Mouse (Mus musculus) gastrocnemius, postnatal 4 days (tissue): ENCODE measurements around the gene Slc17a7. TPM values are rescaled to one million over a fixed set of nuclear protein-coding genes. Genes with fewer than 3 reads are reported as not detected.
"Not testable (repeated sequence)": the region's sequence is repeated elsewhere in the genome, so short reads cannot be mapped to it uniquely, and the experiment has no call there.

ENCODE experiments used
- DNase-seq, 2 experiments: peaks; one replicate each; pipeline ENCODE4 v3.0.0; 2021 to 2022; ENCODE audit warnings: low spot score in 2 of 2, mixed read lengths in 2 of 2
- total RNA-seq, 2 experiments: library from RNA; stranded (reverse); gene quantifications; 2 replicates each; pipeline ENCODE4 v1.2.3; 2021

The Slc17a7 gene
- total RNA-seq, 2 experiments from 2014 or later: 2.6 to 3.0 TPM

DNA sequence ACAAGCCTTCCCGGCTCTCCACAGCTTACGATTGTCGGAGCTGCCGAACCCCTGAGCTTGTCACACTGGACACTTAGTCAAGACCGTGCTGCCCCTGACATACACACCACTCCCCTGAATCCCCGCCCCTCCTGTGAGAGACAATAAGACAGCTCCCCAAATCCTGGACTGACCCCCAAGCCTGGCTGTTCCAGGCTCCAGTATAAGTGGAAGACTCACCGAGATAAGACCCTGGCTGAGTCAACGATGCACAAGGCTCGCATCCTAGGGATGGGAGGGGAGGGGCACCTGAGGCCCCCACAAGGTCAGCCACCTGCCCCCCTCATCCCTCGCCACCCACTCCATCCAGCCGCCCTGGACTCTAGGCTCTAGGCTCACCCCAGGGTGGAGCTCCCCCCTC is 31.9 kb upstream of the Slc17a7 start:
- no peak for DNase-seq

DNA sequence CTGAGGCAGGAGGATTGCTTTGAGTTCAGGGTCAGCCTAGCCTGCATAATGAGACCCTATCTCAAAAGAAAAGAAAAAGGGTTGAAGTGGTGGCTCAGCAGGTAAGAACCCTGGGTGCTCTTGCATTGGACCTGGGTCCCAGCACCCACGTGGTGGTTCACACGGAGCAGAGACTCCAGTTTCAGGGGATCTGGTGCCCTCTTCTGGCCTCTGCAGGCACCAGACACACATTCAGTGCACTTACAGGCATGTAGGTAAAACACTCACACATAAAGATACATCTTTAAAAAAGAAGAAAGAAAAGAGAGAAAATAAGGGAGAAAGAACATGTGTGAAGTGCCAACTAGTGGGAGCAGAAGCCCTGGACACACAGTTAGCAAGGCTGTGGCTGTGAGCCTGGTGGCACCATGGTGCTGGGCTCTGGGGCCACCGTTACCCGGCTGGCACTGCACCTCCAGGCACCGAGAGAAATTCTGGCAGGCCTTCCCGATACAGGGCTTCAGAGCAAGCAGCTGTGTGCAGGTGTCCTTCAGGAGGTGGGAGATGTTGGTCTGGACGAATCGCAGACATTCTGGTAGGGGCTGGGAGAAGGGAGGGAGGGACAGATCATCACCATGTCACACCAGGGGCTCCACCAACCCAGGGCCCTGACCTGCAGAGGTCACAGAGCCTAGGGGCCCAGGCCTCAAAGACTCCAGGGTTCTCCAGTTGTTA is 30.1 kb upstream of the Slc17a7 start:
- no peak for DNase-seq

DNA sequence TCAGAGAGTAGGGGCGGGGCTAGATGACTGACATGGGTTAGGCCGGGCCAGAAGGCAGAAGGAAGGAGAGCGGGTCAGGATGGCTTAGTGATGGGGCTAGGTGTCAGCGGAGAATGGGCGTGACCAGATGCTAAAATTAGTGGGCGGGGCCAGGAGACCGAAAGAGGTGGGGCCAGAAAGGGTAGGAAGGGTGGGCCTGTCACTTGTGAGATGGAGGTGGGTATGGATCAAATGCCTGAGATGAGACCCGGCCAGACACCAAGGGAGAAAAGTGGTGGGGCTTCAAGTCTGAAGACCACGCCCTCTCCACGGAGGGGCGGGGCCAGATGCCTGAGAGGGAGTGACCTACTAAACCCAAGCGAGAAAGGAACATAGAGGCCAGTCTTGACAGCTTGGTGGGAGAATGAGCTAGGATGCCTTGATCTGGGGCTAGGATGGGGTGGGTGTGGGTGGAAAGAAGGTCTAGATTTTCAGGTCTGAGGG is 29.2 kb upstream of the Slc17a7 start:
- no peak for DNase-seq

DNA sequence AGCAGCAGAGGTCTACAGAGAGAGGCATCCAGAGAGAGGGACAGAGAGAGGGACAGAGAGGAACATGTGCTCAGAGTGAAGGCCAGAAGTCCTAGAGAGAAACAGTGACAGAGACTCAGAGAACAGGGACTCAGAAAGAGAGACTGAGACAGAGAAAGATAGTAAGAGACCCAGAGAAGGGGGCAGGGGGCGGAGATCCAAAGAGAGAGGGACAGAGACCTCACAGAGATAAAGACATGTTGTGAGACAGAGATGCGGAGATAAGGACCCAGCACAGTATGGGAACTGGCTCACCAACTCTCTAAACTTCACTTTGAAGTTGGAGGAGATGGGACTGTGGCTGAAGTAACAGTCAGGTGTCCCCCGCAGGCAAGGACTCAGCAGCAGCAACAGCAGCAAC is 28.4 kb upstream of the Slc17a7 start:
- no peak for DNase-seq

DNA sequence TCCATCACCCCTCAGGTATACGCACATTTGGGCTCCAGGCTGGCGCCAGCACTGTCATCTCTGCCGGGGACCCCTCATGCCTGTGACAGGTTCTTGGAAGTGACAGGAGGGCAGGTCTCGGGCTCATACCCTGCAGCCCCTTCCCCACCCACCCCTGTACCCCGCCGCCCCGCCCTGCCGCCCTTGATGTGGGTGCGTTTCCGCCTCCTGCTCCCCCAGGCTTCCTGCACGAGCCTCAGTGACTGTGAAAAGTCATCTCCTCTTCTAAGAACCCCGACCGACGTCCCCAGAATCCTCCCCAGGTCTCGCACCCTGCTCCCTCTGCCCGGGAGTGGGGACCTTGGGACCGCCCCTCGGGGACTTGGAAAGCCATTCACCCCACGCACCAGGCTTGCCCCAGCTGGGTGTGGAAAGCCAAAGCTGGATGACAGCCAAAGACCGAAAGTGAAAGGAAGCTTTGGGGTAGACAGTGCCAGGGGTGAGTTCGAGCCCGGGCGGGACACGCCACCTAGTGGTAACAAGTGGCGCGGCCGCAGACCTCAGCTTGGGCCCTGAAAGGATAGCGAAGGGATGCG is 27.7 kb upstream of the Slc17a7 start, which contains the start of the genes Gm45713 and Flt3l:
Gm45713 (minus strand) TSS at position 239 of the 575 bp plus-strand sequence.
Flt3l (minus strand) TSS at position 440 of the 575 bp plus-strand sequence.
- peak; percentile 88 to 92 for DNase-seq

DNA sequence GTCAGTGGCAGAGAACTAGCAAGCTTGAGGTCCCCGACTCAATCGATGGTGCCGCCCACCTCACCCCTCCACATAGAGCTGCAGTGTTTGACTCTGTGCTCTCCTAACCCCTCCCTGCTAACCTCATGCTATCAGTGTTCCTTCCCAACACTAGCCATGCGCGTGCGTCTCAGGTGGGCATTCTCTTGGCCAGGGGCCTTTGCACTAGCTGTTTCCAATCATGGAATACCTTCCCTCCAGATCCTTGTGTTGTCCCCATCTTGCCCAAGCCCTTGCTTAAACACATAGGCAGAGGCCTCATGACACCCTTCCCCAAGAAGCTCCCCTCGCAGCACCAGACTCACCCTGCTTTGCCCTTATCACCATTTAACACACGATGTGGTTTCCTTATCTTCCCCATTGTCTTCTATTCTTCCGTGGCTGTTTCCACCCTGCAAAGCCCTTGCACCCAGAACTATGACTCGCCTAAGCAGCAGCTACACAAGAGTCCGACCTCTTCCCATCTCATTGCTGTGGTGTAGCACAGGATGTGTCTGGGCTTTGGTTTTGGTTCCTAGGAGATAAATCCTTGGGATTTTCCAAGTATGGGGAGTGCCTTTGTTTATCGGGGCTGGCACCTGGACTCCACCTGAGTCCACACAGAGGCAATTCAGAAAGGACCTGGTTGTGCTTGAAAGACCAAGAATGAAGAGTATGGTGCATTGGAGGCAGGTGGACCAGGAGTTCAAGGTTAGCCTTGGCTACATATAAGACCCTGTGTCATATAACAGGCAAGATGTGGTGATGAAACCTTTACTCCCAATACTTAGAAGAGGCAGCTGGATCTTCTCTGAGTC is 26.4 kb upstream of the Slc17a7 start:
- no peak for DNase-seq

DNA sequence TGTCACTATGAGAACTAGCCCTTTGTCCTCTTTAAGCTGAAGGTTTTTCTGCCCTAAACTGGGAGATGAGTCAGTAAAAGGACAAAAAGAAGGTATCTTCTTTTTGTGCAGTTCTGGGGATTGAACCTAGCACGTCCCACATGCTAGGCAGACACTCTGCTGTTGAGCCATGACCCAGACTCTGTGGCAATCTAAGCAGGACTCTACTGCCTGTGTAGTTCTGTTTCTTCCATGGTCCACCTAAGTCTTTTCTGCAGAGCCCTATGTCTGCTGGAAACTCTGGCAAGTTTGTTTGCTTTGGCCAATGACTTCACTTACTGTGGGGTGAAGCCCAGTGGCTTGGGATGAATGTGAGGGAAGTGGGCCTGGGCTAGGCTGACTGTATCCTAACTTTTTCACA is 25.3 kb upstream of the Slc17a7 start:
- DNase-seq: no peak

DNA sequence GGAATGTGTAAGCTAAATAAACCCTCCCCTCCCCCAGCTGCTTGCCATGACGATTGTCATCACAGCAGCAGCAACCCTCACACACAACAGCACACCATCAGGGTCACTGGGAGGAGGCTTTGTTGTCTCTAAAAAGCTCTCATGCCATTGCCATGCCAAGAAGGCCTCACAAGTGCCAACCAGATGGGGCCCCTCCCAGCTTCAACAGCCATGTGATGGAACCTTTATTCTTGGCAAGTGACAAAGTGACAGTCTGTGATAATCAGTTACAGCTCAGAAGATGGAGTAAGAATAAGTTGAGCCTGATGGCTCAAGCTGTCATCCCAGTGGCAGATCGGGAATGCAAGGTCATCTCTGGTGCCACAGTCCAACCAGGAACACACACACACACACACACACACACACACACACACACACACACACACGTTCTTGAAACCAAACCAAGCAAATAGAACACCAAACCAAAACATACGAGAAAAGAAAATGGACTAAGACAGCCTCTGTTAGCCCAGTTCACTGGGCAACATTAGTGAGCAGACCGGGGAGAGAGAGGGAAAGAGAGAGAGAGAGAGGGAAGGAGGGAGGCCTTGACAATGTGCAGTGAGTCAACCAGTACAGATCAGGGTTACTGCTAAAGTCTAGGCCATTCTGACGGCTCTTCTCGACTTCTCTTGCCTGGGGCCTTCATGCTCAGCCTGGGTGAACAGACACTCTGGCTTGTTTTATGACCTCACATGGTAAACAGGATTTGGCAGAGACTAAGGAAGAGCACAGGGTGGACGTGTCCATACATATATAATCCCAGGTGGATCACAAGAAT is 23.6 kb upstream of the Slc17a7 start:
- DNase-seq: no peak

DNA sequence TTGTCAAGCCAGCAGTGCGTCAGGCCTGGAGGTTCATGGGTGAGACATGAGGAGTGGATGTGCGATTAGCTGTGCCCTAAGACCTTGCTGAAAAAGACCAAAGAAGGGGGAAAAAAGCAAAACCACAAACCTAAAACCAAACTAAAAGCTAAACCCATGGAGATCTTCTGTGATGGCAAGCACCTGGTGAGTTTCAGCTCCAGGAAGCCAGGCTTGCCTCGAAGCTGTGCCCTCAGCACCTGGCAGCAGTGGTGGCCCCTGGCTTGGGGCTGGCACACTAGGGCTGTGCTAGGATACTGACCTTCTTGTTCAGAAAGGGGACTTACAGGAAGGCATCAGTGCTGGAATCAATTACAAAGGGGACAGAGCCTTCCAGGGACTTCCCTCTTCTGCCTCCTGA is 22.4 kb upstream of the Slc17a7 start:
- no peak for DNase-seq

DNA sequence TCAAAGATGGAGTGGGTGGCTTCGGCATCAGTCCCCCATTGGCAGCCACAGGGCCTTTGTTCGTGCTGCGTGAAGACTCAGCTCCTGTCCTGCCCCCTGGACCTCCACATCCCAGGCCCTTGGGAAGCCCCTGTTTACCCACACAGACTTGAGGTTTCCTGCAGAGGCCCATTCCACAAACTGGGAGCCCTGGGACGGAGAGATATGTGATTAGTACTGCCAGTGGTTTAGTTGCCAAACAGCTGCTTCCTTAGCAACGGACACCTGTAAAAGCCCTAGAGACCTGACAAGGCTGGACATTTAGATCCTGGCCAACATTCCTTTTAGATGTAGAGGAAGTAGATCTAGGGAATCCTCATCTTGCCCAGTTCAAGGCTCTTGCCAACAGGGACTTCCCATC is 21.8 kb upstream of the Slc17a7 start:
- no peak for DNase-seq

DNA sequence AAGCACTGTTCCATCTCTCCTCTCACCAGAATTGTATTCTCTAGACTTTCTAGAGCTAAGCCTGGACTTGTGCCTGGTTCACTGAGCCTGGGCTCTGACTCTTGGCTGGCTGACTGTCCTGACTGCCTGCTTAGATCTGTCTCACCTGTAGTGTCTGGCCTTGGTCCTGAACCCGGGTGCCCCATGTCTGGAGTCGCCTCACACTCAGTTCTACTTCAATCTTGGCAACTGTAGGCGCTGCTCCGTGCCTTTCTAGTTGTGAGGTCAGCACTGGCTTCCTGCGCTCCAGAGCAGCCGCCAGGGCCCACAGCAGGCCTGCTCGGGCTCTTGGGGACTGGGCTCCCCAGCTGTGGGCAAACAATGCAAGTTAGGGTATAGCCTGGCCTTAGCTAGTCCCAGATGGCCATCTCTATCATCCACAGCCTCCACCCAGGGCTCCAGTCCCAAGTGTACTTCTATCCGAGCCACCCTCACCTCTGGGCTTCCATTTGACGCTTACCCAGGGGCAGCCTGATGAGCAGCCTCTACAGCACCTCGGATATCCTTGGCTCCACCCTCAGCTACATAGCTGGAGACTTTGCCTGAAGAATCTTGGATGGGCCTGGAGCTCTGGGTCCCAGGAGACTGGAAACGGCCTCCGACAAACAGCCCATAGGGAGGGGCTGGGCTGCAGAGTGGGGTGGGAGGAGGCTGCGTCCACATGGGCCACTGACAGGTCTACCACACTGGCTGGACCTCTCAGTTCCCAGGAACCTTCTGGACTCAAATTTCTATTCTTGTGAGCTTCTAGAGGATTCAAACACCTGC is 19.2 kb upstream of the Slc17a7 start:
- no peak for DNase-seq

DNA sequence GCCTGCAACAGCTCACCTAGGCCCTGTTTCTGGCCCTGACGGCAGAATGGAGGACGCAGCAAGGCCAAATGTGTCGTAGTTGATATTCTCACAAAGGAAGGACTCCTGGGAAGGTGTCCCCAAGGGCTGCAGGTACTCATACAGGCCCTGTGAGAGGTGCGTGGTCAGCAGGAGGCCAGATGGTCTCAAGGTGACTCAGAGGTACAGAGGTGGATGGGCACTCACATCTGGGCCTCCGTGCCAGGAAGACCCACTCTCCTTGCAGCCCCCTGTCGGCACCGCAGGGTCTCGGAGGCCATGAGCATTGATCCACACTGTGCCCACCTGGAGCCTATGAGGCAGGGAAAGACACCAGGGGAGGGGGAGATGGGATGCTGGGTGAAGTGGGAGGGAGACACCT is 18.3 kb upstream of the Slc17a7 start:
- DNase-seq: no peak

DNA sequence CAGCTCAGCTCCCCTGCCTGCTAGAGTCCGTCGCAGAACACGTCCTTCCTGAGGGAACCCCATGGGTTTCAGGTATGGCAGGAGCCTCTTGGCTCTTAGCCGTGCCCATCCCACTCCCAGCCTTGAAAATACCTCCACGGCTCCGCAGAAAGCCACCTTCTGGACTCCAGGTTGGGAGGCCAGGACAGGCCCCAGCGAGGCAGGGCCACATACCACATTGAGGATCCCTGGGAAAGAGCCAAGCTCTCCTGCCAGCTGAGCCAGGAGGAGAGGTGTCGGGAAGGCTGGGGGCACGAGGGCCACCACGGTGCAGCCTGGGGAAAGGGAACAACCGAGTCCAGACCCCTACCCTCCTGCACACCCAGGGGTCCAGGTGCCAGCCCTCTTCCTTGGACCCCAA is 16.5 kb upstream of the Slc17a7 start:
- no peak for DNase-seq

DNA sequence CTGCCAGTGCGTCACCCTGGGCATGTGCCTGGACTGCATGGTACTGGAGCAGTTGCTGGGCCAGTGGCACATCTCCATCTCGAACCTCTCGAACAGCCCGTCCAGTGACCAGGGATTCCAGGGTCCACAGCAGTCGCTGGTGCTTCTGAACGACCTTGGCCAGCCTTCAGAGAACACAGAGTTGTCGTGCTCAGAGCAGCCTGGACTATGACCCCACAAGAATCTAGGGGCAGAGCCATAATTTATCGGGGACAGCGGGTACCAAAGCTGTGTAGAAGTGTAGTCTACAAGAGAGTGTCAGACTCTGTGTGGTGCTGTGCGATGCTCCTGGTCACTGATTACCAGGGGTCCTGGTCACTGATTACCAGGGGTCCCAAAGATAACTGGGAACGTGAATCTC is 15.8 kb upstream of the Slc17a7 start:
- DNase-seq: no peak

DNA sequence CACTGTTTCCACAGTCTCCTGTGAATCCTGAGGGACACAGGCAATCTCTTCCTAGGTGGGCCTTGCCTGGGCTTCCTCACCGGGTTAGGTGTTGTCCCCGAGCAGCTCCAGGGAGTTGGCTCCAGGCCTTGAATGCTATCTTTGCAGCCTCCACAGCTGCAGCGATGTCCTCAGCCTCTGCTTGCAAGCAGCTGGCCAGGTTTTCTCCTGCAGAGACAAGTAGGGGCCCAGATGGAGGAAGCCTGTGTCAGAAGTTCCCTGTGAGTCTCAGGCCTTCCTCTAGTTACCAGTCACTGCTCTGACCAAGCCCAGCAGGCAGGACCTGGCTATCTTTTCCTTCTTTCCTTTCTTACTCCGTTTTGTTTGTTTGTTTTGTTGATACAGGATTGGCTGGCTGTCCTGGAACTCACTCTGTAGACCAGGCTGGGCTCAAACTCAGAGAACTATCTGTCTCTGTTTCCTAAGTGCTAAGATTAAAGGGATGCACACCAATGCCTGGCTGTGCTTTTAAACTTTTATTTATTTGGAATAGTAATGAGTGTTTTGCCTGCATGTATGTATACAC is 15.1 kb upstream of the Slc17a7 start:
- no peak for DNase-seq

DNA sequence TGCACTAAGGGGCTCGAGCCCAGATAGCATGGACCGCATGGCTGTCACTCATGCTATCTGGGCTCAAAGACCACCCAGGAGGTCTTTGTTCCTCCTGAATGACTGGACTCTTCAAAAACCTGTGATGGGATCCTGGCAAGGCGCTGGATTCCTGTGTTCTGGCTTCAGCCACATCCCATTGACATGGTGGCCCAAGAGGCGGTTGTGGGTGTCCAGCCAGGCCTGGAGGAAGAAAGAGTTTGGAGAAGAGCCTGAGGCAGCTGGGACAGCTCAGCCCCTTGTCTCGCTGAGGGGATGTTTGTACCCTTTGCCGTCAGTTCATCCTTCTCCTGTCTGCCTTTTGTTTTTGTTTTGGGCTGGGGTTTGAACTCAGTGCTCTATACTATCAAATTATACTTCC is 14.2 kb upstream of the Slc17a7 start:
- no peak for DNase-seq

DNA sequence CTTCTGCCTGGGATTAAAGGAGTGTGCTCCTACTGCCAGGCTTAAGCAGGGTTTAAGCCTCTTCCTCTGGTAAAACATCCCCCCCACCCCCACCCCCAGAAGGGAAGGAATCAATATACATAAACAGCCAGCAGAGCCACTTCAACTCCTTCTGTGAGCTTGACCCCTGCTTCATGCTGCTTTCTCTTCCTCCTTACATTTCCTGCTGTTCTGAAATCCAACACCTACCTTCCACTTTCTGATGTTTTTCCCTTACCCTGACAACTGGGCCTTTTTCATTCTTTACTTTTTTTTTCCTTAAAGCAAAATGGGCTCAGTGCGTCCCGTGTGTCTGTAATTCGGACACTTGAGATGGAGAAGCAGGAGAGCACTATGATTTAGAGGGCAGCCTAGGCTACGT is 13.4 kb upstream of the Slc17a7 start:
- DNase-seq: no peak

DNA sequence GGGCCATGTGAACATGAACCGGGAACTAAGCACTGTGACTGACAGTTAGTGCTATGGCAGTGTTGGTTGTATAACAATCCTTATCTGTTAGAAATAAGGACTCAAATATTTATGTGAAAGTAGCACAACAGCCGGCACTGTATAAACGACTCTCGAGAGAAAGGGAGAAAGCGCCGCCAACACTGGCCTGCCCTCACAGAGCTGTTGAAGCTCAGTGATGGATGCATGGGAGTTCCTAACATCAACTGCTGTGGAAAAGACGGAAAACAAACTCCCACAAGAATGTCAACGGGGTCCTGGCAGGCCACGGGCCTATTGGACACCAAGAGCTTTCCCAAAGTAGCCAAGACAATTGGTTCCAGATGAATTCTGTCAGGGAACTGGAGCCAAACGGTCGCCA is 12.4 kb upstream of the Slc17a7 start:
- DNase-seq: peak in 1 of 2 experiments; percentile 49

DNA sequence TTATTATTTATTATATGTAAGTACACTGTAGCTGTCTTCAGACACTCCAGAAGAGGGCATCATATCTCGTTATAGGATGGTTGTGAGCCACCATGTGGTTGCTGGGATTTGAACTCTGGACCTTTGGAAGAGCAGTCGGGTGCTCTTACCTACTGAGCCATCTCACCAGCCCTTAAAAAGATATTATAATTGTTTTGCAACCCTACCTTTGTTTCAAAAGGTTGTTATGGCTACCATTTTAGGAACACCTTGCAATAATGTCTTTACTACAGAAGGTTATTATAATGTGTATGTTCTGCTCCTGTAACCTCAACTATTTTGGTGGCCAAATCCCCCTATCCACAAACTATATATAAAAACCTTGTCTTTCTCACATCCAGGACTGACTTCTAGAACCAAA is 10.7 kb upstream of the Slc17a7 start:
- not testable (repeated sequence) for DNase-seq

DNA sequence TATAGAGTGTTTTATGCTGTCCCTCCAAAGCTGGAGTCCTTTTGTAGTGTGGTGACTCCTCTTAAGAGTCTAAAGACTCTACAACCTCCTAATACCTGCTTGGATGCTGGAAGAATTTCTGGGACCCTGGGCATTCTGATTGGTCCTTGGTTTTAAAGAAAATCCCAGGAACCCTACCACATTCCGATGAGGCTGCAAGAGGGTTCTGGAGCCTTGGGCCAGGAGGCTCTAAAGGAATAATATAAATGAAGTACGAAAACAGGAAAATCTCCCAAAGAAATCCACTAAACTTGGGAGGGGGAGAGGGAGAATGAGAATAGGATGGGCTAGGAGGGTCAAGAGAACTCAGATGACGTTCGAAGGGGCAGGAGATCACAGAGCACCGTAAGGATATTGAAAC is 10.2 kb upstream of the Slc17a7 start:
- no peak for DNase-seq
